Mouse (Mus musculus) intestine, embryonic 15.5 days (tissue): ENCODE data around the gene Phf21a. TPM values are rescaled to one million over a fixed set of nuclear protein-coding genes. Genes with fewer than 3 reads are reported as not detected.

Source experiments
- ATAC-seq: fragments of 200-750 bp; cut with Nextera tagmentation; 2 replicates; pipeline ENCODE4 v1.8.0; 2017; ENCODE audit warnings: moderate TSS enrichment, moderate library complexity
- H3K27ac ChIP-seq: fragments of 300-500 bp; sonication (generic); 2 replicates; pipeline ENCODE4 v1.5.1; 2015; ENCODE audit warnings: mild to moderate bottlenecking, inconsistent platforms
- H3K27me3 ChIP-seq: fragments of 300-500 bp; sonication (generic); replicated peaks from 2 replicates; pipeline ENCODE4 v1.6.1; 2015; ENCODE audit warnings: inconsistent platforms
- H3K36me3 ChIP-seq: fragments of 300-500 bp; sonication (generic); 2 replicates; pipeline ENCODE4 v1.6.1; 2015; ENCODE audit warnings: inconsistent platforms
- H3K4me1 ChIP-seq: fragments of 300-500 bp; sonication (generic); replicated peaks from 2 replicates; pipeline ENCODE4 v1.6.1; 2015; ENCODE audit warnings: inconsistent platforms
- H3K4me2 ChIP-seq: fragments of 300-500 bp; sonication (generic); replicated peaks from 2 replicates; pipeline ENCODE4 v1.6.1; 2015; ENCODE audit warnings: mild to moderate bottlenecking, inconsistent platforms
- H3K4me3 ChIP-seq: fragments of 300-500 bp; sonication (generic); replicated peaks from 2 replicates; pipeline ENCODE4 v1.5.1; 2015; ENCODE audit warnings: inconsistent platforms
- H3K9ac ChIP-seq: fragments of 300-500 bp; sonication (generic); 2 replicates; pipeline ENCODE4 v1.6.1; 2015; ENCODE audit warnings: inconsistent platforms
- H3K9me3 ChIP-seq: fragments of 300-500 bp; sonication (generic); 2 replicates; pipeline ENCODE4 v1.6.1; 2016; ENCODE audit warnings: inconsistent platforms
- WGBS: fragments of 180-500 bp; shearing (Covaris S2); methylation state at CpG from one replicate; pipeline ENCODE4 v1.1.7; 2015; 5-methylcytosine and 5-hydroxymethylcytosine counted together
- polyA plus RNA-seq: library from polyadenylated mRNA; unstranded; fragments of >200 nt; fragmentation: Nextera tagmentation; extraction: Ambion mirVana; gene quantifications from 2 replicates; pipeline ENCODE4 v1.2.1, GENCODE M21; 2015

The Phf21a gene
- polyA plus RNA-seq, 1 experiment from 2014 or later = 19.1 TPM

GRCm38 (mm10) chr2:92360186-92360823 lies 267.4 kb downstream of the Phf21a start:
- ATAC-seq = peak; percentile 19; the same call in 1 of the 2 replicates
- WGBS = 75% methylated on average over 25 of the region's 25 CpGs
- no peak overlapping the region for H3K27ac ChIP-seq
- H3K9me3 ChIP-seq = no peaks in the 10 kb centered on the region
- no peak overlapping the region for H3K9ac ChIP-seq
- no peak overlapping the region for H3K4me2 ChIP-seq
- H3K36me3 ChIP-seq = peaks cover 20% of the 10 kb centered on the region
- no peak overlapping the region for H3K4me3 ChIP-seq
- no peaks in the 10 kb centered on the region for H3K27me3 ChIP-seq
- H3K4me1 ChIP-seq = peaks cover 5% of the 10 kb centered on the region; the same call in 1 of the 2 replicates

- ATAC-seq = peak; percentile 90
- H3K9me3 ChIP-seq = no peaks in the 10 kb centered on the region
- no peak overlapping the region for H3K4me3 ChIP-seq
- no peak overlapping the region for H3K27ac ChIP-seq
- H3K4me2 ChIP-seq = no peak overlapping the region
- no peak overlapping the region for H3K9ac ChIP-seq
- WGBS = 25% methylated on average over 12 of the region's 12 CpGs
- no peaks in the 10 kb centered on the region for H3K27me3 ChIP-seq
- peaks cover 5% of the 10 kb centered on the region; the same call in 1 of the 2 replicates for H3K4me1 ChIP-seq
- peaks cover 20% of the 10 kb centered on the region for H3K36me3 ChIP-seq
Measured at GRCm38 (mm10) chr2:92360893-92361292, 268.0 kb downstream of the Phf21a start.

- H3K9me3 ChIP-seq = no peaks in the 10 kb centered on the region
- no peaks in the 10 kb centered on the region for H3K27me3 ChIP-seq
- H3K27ac ChIP-seq = no peak overlapping the region
- no peak overlapping the region for H3K4me2 ChIP-seq
- no peak for ATAC-seq
- no peak overlapping the region for H3K4me3 ChIP-seq
- WGBS = 87% methylated on average over 8 of the region's 8 CpGs
- H3K36me3 ChIP-seq = peaks cover 18% of the 10 kb centered on the region
- peaks cover 5% of the 10 kb centered on the region; the same call in 1 of the 2 replicates for H3K4me1 ChIP-seq
- H3K9ac ChIP-seq = no peak overlapping the region
Measured at GRCm38 (mm10) chr2:92361795-92362194, 268.9 kb downstream of the Phf21a start.

GRCm38 (mm10) chr2:92362571-92363228 lies 269.8 kb downstream of the Phf21a start:
- Histone ChIP-seq H3K9ac (no peak overlapping the region), H3K27ac (no peak overlapping the region), H3K36me3 (peaks cover 15% of the 10 kb centered on the region), H3K27me3 (no peaks in the 10 kb centered on the region), H3K4me3 (no peak overlapping the region), H3K9me3 (no peaks in the 10 kb centered on the region), H3K4me1 (peaks cover 9% of the 10 kb centered on the region; the same call in 1 of the 2 replicates), H3K4me2 (no peak overlapping the region)
- ATAC-seq = no peak
- 94% methylated on average over 6 of the region's 6 CpGs for WGBS

- no peaks in the 10 kb centered on the region for H3K9me3 ChIP-seq
- H3K27me3 ChIP-seq = no peaks in the 10 kb centered on the region
- peaks cover 10% of the 10 kb centered on the region for H3K36me3 ChIP-seq
- H3K4me2 ChIP-seq = no peak overlapping the region
- ATAC-seq = no peak
- H3K4me1 ChIP-seq = peaks cover 9% of the 10 kb centered on the region; the same call in 1 of the 2 replicates
- no peak overlapping the region for H3K9ac ChIP-seq
- 86% methylated on average over 4 of the region's 4 CpGs for WGBS
- H3K4me3 ChIP-seq = no peak overlapping the region
- no peak overlapping the region for H3K27ac ChIP-seq
Measured at GRCm38 (mm10) chr2:92364086-92364485, 271.2 kb downstream of the Phf21a start.

- Histone ChIP-seq H3K9me3 (no peaks in the 10 kb centered on the region), H3K4me2 (no peak overlapping the region), H3K4me3 (no peak overlapping the region), H3K27ac (no peak overlapping the region), H3K4me1 (peaks cover 11% of the 10 kb centered on the region), H3K9ac (no peak overlapping the region), H3K27me3 (peaks cover 6% of the 10 kb centered on the region; the same call in 1 of the 2 replicates), H3K36me3 (peaks cover 6% of the 10 kb centered on the region)
- ATAC-seq = no peak
- 89% methylated on average over 10 of the region's 10 CpGs for WGBS
Measured at GRCm38 (mm10) chr2:92365568-92365967, 272.7 kb downstream of the Phf21a start.

GRCm38 (mm10) chr2:92367383-92368029 lies 274.6 kb downstream of the Phf21a start:
- Histone ChIP-seq H3K9me3 (no peaks in the 10 kb centered on the region), H3K4me1 (peaks cover 27% of the 10 kb centered on the region), H3K27ac (no peak overlapping the region), H3K9ac (no peak overlapping the region), H3K4me3 (no peak overlapping the region), H3K27me3 (peaks cover 10% of the 10 kb centered on the region; the same call in 1 of the 2 replicates), H3K36me3 (peaks cover 2% of the 10 kb centered on the region), H3K4me2 (no peak overlapping the region)
- no peak for ATAC-seq
- 32% methylated on average over 20 of the region's 20 CpGs for WGBS

GRCm38 (mm10) chr2:92370375-92370774 lies 277.5 kb downstream of the Phf21a start:
- Histone ChIP-seq H3K36me3 (no peaks in the 10 kb centered on the region; the same call in 1 of the 2 replicates), H3K27me3 (peaks cover 10% of the 10 kb centered on the region; the same call in 1 of the 2 replicates), H3K4me3 (peak overlapping the region; percentile 52), H3K9ac (peak overlapping the region; percentile 65), H3K9me3 (no peaks in the 10 kb centered on the region), H3K4me2 (peak overlapping the region; percentile 87), H3K4me1 (peaks cover 36% of the 10 kb centered on the region), H3K27ac (0 out of 2 replicates have a peak overlapping the region, but pooled peaks have one; percentile 56)
- 11% methylated on average over 19 of the region's 19 CpGs for WGBS
- no peak for ATAC-seq

- H3K4me3 ChIP-seq = peak overlapping the region; percentile 52
- H3K9me3 ChIP-seq = no peaks in the 10 kb centered on the region
- WGBS = 3% methylated on average over 45 of the region's 45 CpGs
- peak; percentile 65 for ATAC-seq
- H3K4me2 ChIP-seq = peak overlapping the region; percentile 87
- H3K4me1 ChIP-seq = peaks cover 41% of the 10 kb centered on the region
- H3K36me3 ChIP-seq = no peaks in the 10 kb centered on the region
- H3K9ac ChIP-seq = peak overlapping the region; percentile 65
- peaks cover 10% of the 10 kb centered on the region; the same call in 1 of the 2 replicates for H3K27me3 ChIP-seq
- H3K27ac ChIP-seq = peak overlapping the region; percentile 56; the same call in 1 of the 2 replicates
Measured at GRCm38 (mm10) chr2:92370821-92371805, 278.2 kb downstream of the Phf21a start.

GRCm38 (mm10) chr2:92371971-92372690 lies 279.2 kb downstream of the Phf21a start:
- WGBS = 33% methylated on average over 10 of the region's 10 CpGs
- H3K27ac ChIP-seq = peak overlapping the region; percentile 56; the same call in 1 of the 2 replicates
- no peaks in the 10 kb centered on the region for H3K9me3 ChIP-seq
- ATAC-seq = no peak
- peaks cover 10% of the 10 kb centered on the region; the same call in 1 of the 2 replicates for H3K27me3 ChIP-seq
- H3K36me3 ChIP-seq = no peaks in the 10 kb centered on the region
- H3K9ac ChIP-seq = no peak overlapping the region
- H3K4me1 ChIP-seq = peaks cover 46% of the 10 kb centered on the region
- peak overlapping the region; percentile 87; the same call in 1 of the 2 replicates for H3K4me2 ChIP-seq
- H3K4me3 ChIP-seq = no peak overlapping the region
